Mouse (Mus musculus) heart, postnatal 0 days (tissue): ENCODE results near the gene 3110082J24Rik.

Experiments
- CTCF ChIP-seq: IDR thresholded peaks from 2 replicates; pipeline ENCODE4 v1.5.1; 2016; ENCODE audit warnings: antibody characterized with exemption, control low read depth, low read depth
- EP300 ChIP-seq: IDR thresholded peaks from 2 replicates; pipeline ENCODE4 v1.6.1; 2016; ENCODE audit warnings: antibody characterized with exemption, low read depth

DNA sequence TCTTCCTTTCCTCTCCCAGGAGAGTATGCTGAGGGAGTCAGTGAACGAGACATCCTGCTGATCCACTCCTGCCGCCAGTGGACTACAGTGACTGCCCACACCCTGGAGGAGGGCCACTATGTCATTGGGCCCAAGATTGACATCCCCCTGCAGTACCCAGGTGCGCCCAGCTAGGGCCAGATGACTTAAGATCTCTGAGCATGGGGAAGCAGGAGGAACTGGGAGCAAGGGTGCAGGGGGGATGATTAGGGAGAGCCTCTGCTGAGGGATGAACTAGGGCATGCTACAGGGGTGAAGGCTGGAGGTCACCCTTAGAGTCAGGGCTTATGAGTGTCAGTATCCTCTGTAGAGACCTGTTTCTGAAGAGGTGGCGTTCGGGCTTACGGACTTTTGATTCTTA, 2.3 kb upstream of the 3110082J24Rik start:
- TF ChIP-seq CTCF, result no peak
- TF ChIP-seq EP300, result no peak
